Mouse (Mus musculus) Muller cell, postnatal 12 days (primary cell): ENCODE measurements around the gene Tmem248.
"Not testable (repeated sequence)": the region's sequence is repeated elsewhere in the genome, so short reads cannot be mapped to it uniquely, and the experiment has no call there.

Source experiments
- DNase-seq: peaks from one replicate; pipeline ENCODE4 v3.0.0-alpha.2; 2015; ENCODE audit errors: inconsistent ontology term

Gene Tmem248

GRCm38 (mm10) chr5:130203948-130204347 is 12.9 kb upstream of the Tmem248 start:
- no peak for DNase-seq

- no peak for DNase-seq
Observed at GRCm38 (mm10) chr5:130204560-130204959, 12.3 kb upstream of the Tmem248 start.

GRCm38 (mm10) chr5:130205441-130206023 is 11.3 kb upstream of the Tmem248 start:
- DNase-seq, result no peak

GRCm38 (mm10) chr5:130207299-130207698 is 9.6 kb upstream of the Tmem248 start:
- DNase-seq, result no peak

DNA sequence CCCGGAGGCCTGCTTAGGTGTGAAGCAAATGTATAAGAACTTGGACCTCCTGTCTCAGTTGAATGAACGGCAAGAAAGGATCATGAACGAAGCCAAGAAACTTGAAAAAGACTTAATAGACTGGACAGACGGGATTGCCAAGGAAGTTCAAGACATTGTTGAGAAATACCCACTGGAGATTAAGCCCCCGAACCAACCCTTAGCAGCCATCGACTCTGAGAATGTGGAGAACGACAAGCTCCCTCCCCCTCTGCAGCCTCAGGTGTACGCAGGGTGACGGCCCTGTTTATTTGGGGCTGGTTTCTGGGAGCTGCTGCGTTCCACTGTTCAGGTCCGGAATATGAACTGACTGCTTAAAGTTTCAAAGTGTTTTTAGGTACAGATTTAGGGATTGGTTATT is 3.9 kb upstream of the Tmem248 start:
- DNase-seq, result no peak

DNA sequence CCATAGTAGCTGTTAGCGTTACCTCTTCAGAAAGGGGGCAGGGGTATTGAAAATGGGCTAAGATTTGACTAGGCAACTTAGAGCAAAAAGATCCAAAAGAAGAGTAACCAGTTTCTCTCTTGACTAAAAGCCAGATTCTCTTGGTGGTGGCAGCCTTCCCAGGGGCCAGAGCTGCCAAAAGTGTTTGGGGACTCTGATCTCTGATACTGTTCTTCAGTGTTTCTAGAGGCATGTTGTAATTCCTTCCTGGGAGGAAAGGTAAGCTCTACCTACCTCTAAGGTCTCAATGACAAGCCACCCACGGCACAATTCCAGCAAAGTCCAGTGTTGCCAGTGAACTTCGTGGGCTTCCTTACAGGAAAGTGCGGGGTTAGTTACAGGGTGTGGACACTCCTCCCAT is 525 bp downstream of the Tmem248 start:
- DNase-seq, result no peak

DNA sequence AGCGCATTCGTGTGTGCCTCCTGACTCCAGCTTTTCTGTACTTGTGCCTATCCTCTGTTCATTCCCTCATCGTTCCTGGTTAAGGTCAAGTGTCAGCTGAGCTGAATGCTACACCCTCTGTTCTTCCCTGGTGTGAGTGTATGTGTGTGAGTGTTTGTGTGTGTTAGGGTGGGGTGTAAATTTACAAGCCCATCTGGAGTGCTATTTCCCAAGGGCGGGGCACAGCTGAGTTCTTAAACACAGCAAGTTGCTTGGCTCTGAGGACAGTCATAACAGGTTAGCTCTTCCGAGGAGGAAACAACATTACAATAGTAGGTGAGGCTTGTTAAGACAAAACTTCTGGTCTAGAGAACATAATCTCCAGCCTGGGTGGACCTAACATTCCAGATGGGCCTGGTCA is 1.5 kb downstream of the Tmem248 start:
- DNase-seq, result no peak

DNA sequence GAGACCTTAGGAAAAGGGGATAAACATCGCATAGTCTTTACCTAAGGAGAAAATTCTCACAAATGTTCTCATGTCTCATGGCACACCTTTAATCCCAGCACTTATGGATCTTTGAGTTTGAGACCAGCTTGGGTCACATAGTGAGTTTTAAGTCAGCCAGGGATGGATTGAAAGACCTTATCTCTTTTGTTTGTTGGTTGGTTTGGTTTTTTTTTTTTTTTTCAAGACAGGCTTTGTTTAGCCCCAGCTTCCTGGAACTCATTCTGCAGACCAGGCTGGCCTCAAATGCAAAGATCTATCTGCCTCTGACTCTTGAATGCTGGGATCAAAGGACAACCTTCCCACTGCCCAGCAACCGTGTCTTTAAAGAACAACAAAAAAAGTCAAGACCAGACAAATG is 4.4 kb downstream of the Tmem248 start:
- no peak for DNase-seq

DNA sequence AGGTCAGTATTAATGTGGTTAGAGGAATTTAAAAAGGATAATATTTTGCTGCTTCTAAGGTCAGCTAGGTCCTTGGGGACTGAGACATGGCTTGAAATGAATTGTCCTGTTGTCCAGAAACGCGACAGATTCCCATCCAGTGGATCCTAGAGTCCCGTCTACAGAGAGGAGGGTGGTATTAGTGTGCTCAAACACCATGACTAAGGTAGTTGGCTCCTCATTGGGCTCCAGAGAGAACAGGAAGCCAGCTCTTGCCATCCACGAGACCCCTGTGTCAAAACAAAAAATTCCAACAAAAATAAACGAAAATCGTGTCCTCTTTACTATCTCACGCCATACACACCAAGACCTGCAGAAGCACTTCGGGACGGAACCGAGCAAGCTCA is 4.9 kb downstream of the Tmem248 start:
- DNase-seq, result no peak

DNA sequence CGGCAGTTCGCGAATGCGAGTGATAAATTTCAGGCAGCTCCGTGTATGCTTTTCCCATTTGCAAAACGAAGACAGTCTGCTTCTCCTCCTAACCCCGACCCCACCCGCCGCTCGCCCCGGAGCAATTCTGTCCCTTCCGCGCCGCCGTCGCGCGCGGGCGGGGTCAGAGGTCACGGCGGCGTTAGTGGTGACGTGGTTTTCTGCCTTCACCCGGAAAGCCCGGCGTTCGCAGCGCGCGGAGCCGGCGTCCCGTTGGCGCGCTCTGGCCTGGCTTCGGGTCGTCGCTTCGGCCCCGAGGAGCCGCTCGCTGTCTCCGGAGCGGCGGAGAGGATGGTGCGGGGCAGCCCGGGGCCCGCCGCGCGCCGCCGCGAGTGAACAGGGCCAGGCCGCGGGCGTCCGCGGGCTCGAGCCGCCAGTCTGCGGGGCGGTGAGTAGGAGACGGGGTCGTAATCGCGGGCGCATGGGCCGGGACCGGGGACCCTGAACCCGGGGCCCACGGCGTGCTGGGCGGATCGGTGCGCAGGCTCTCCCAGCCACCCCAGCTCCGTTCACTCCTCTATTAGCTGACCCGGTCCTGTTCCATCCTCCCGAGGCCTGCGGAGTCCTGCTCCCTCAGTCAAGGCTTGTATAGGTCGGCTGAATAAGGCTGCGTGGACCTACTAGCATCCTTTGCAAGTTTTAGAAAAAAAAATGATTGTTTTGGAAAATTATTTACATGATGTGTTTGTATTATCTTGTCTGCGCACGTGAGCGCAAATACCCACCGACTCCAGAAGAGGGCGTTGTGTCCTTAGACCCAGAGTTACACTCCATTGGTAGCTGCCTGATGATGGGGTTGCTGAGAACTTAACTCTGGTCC is 5.5 kb downstream of the Tmem248 start:
- peak; percentile 95 for DNase-seq

DNA sequence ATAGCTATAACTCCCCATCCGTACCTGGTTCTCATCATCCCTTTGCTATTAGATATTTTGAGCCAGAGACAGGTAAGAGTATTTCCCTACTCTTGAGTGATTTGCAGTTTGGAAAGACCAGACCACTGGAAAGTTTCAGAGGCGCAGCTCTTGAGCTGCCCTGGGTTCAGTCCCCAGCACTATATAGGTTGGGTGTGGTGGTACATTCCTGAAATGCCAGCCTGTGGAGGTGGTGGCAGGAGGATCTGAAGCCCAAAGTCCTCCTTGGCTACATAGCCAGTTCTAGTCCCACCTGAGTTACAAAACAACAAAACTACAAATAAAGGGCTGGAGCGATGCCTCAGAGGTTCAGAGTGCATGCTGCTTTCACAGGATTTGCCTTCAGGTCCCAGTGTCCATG is 9.9 kb downstream of the Tmem248 start:
- no peak for DNase-seq

- no peak for DNase-seq
Observed at GRCm38 (mm10) chr5:130228120-130228519, 11.2 kb downstream of the Tmem248 start.

GRCm38 (mm10) chr5:130236302-130236701 is 19.4 kb downstream of the Tmem248 start:
- DNase-seq, result no peak

GRCm38 (mm10) chr5:130239236-130239635 is 22.4 kb downstream of the Tmem248 start:
- no peak for DNase-seq

DNA sequence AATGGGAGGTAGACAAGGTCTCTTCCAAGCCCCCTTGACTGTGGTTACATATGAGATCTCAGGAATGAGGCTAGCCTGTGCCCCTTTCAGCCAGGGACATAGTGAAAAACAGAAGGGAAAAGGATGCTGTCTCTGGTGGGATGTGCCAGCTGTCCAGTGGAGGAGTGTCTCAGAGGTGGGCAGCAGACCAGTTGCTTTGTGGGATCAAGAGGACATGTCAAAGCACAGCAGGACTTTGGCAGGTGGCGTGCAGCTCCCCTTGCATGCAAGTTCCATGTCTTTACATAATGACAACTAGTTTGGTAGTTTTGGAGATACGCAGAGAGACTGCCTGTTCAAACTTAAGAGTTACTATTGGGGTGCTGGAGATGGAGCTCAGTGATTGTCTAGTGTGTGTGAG is 23.0 kb downstream of the Tmem248 start:
- DNase-seq, result no peak

DNA sequence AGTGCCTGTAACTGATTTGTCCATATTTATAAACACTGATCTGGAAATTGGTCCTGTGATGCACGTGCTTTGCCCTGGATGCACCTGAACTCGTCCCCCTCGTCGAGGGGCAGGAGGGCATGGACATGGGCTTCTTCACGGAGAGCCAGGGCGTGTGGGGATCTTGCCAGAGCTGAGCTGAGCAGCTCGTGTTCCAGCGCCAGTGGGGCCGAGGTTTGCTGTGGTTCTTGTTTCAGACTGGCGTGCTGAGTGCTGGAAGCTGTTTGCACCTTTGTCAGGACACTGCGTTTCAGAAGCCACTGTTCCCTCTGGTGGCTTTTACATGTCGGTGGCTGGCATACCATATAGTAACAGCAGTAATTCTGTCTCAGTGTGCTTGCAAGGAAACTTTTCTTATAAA is 24.5 kb downstream of the Tmem248 start:
- no peak for DNase-seq

GRCm38 (mm10) chr5:130247823-130248222 is 30.9 kb downstream of the Tmem248 start:
- no peak for DNase-seq

GRCm38 (mm10) chr5:130254164-130255016 is 37.5 kb downstream of the Tmem248 start:
- DNase-seq, result peak; percentile 65

DNA sequence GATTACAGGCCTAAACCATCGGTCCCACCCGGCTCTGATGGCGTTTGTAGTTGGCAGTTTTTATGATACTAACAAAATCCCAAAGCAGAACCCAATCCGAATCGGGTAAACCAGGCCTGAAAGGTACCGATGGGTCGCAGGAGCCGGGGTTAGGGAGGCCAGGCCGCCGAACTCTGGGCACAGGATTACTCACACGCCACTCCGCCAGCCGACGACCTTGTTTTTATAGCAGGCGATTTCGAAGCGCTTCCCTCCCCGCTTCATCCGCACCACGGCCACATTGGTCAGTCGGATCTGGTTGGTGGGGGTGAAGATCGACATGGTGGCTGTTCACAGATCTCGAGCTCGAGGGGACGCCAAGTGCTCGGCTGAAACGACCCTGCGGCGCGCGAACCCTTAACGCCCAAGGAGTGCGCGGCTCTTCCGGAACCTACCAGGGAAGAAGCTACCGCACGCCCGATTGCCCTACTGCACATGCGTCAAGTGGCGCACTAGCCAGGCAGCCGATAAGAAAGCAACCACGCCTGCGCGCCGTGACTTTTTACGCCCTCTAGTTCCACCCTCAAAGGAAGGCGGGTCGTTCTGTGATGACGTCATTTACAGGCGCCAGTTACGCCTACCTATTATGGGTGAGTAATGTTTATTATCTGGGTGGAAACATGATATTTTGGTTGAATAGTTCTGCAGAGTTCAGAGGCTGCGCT is 38.3 kb downstream of the Tmem248 start, which contains the start of the genes Sbds and Tyw1:
Gene Sbds (minus strand): TSS at position 514 of the 704 bp plus-strand sequence.
Gene Tyw1 (plus strand): TSS at position 603 of the 704 bp plus-strand sequence.
- DNase-seq, result peak; percentile 96

- not testable (repeated sequence) for DNase-seq
Observed at GRCm38 (mm10) chr5:130255799-130256525, 39.1 kb downstream of the Tmem248 start.
